Mouse (Mus musculus) left cerebral cortex, adult 18-20 months (tissue): ENCODE measurements around the gene Arsg. TPM values are rescaled to one million over a fixed set of nuclear protein-coding genes. Genes with fewer than 3 reads are reported as not detected.
A peak's percentile ranks its signal among the peaks of the same experiment; 100 is the strongest.

Source experiments
- DNase-seq, 2 experiments: peaks; one replicate each; pipeline ENCODE4 v3.0.0; 2021 to 2022; ENCODE audit warnings: low spot score in 2 of 2, mixed read lengths in 1 of 2
- total RNA-seq, 2 experiments: library from RNA; stranded (reverse); gene quantifications; 2 replicates each; pipeline ENCODE4 v1.2.3; 2021

Gene Arsg
- total RNA-seq, 2 experiments from 2014 or later: 12.0 to 14.7 TPM

- DNase-seq: no peak
Observed at GRCm38 (mm10) chr11:109466987-109467386, 6.2 kb upstream of the Arsg start.

GRCm38 (mm10) chr11:109468133-109468532 is 5.0 kb upstream of the Arsg start:
- DNase-seq: no peak

DNA sequence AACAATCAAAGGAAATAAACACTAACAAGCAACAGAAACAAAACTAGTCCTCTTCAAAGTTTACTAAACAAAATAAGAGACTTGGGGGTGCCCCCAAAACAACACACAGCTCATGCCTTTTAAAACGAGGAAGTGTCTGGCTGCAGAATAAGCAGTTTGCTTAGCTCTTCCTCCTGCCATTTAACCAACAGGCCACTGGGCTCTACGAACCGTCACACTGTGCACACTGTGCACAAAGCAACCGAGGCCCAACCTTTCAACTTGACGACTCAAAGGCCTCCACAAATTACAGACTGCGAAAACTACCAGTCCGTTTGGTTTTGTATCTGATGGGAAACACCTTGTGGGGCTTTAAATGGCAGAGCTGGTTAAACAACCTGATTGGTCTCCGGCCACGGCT is 3.0 kb upstream of the Arsg start:
- no peak for DNase-seq

DNA sequence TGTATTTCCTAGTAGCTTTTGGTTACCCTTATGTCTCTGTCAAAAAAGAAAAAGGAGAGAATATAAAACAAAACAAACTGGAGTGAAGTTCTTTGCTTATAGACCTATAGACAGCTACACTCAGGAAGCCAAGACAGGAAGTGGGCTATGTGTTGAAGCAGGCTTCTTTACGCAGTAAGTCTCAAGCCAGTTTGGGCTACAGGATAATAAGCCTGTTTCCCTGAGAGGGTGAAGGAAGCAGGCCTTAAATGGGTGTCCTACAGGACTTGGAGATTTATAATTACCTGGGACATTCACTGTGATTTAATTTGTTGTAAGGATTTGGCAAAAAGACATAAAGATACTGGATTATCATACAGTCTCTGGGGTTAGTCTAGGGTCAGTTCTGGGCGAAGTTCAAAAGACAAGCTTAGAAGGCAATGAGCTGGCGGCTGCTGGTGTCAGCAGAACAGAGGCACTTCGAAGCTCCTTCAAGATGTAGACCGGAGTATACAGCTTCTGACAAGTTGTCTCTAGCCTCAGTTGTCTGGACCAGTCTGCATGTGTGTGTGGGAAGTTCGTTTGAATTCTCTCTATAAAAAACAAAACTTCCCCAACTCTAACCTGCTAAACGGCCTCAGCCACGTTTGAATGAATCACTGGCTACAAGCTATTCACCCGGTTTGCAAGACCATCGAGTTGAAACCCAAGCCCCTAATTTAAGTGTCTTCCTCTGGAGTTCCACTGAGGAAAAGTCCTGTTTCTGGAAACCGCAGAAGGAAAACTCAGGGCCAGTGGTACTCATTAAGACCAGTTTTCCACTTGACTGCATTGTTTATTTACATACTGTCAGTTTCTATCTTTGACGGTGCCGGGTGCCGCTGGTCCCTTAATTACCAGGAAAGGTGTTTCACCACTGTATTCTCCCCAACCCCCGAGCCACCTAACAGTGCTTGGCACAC is 2.0 kb upstream of the Arsg start:
- DNase-seq: no peak

DNA sequence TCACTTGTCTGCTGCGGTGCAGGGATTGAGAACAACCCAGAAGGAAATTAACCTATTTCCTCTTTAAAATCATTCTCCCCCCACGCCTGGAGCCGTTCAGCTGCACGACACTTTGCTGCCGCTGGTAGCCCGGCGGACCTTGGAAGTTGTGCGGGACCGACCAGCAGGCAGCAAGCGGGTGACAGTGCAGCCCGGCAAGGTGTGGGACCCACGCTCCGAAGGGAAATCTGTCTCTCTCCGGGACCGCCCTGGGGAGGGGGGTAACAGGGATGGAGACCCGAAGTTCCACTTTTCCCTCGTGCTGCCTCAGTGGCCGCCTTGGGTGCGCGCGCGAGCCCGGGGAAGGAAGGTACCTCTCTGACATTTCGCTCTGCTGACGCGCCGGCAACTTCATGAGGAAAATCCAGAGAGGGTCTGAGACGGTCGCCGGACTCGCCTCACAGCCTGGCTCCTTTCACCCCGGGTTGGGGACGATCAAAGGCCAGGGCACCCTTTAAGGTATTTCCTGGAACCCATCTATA is 943 bp upstream of the Arsg start:
- DNase-seq: peak; percentile 24 to 31

DNA sequence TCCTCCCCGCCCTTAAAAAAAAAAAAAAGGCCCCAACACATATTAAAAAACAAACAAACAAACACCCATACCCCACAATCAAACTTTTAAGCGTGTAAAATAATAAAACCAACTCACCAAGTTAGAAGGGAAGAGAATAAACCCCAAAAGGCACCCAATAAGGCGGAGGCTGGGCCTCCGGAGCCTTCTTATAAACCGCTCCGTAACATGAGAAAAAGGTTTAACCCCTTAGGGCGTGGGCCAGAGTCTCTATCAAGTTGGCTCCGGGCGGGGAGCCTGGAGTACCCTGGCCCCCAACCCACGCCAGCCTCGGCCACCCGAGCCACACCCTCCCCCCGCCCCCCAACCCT is 378 bp upstream of the Arsg start:
- no peak for DNase-seq

DNA sequence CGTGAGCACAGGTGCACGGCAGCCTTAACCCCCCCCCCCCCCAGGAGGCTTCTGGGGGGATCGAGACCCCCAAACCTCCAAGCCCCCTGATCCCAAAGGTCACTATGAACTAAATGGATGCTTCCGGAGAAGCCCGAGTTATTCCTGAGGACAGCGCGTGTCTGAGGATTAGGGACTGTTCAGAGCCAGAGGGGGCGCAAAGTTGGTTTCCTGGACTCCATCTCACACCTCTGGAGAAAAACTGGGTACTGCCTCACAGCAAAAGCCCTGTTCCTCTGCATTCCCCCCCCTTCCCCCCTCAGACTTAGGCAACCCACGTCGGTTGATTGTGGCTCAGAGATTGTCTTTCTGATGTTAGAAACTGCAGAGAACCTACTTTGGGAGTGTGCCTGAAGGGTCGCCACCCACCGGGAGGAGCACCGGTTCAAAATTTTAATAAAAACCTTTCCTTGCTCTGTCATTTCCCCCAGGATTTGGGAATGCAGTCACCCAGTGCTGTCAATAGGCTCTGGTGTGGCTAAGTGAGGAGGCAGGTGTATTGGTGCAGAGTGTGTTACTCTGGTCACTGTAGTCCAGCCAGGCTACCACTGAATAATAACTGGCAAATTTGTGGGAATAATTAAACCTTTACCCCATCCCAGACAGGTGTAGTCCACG is 1.0 kb downstream of the Arsg start:
- DNase-seq: no peak

- no peak for DNase-seq
Observed at GRCm38 (mm10) chr11:109474836-109475235, 1.7 kb downstream of the Arsg start.

GRCm38 (mm10) chr11:109475717-109476116 is 2.5 kb downstream of the Arsg start:
- no peak for DNase-seq

GRCm38 (mm10) chr11:109476241-109476640 is 3.1 kb downstream of the Arsg start:
- DNase-seq: no peak

DNA sequence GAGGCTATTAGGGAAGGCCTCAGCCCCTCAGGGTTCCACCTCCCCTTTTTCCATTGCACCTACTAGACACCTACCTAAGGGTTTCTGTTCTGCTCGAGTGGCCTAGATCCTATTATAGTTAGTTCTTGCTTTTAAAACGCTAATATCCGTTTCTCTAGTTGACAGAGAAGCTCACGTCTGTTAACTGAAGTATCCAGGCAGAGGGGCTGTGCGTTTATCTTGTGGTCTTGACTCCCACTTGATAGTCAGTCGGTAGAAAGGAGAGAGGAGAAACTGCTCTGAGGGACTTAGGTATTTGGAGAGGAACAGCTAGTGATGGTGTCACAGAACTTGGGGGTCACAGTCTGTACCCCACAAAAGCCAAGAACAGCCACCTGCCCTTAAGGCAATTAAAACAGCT is 3.5 kb downstream of the Arsg start:
- no peak for DNase-seq

- no peak for DNase-seq
Observed at GRCm38 (mm10) chr11:109477606-109478380, 4.6 kb downstream of the Arsg start.

GRCm38 (mm10) chr11:109479575-109480285 is 6.6 kb downstream of the Arsg start:
- DNase-seq: no peak

GRCm38 (mm10) chr11:109480440-109480839 is 7.3 kb downstream of the Arsg start:
- DNase-seq: no peak

- peak; percentile 26 to 60 for DNase-seq
Observed at GRCm38 (mm10) chr11:109485398-109486045, 12.3 kb downstream of the Arsg start.

DNA sequence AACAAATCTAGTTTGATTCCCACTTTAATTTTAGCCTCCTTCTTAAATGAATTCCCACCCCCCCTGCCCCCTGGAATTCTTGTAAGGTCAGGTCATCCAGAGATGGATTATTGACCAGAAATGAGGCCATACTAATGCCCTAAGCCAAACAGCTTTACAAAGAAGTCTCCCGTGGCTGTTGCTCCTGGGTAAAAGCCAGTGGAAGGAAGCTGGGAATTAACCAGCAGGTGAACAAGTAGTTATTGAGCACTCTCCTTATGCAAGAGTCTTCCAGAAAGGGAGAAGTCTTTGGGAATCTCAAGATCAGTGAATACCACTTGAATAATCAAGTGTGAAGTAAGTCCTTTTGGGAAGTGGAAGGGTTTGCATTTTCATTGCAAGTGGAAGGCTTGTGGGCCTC is 13.9 kb downstream of the Arsg start:
- no peak for DNase-seq

DNA sequence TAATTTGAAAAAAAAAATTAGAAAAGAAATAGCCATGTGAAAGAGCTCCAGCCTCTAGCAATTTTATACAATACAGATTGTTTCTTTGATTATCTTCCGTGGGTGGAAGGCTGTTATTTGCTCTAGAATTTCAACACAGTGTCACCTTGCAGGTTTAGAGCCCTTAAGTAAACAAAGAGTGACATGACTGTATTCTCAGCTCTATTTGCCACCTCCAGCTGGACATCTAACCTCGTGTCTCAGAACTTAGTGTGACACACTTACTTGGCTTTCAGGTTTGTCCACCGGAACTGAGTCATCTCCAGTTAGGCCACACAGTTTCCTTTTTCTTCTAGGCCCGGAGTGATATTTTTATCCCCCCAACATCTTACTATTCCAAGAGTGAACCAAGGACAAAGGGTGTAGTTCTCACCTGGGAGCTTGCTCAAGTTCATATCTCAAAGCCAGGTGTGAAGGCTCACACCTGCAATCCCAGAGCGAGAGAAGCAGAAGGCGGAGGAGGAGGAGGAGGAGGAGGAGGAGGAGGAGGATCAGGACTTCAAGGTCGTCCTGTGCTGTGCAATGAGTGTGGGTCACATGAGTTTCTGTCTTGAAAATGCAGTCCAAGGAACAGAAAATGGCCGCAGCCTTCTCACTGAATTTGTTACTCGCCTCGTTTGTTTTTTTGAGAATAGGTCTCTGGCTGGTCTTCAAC is 15.0 kb downstream of the Arsg start:
- no peak for DNase-seq

DNA sequence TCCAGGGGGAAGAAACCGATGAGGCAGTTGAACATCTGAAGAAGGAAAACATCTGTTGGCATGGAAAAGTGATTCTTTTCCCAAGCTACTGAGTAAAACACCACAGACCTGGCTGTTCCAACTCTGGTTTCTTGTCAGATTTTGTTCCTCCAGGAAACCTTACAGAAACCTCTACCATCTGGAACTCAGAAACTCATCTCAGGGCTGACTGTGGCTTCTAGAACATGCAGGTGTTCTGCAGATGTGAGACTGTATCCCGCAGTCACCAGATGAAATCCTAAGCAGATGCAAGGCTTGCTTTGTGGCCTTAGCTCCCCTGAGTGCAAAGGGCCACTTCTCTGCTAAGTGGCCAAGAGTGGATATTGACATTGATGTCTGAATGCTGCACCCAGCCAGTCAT is 16.6 kb downstream of the Arsg start:
- DNase-seq: no peak

DNA sequence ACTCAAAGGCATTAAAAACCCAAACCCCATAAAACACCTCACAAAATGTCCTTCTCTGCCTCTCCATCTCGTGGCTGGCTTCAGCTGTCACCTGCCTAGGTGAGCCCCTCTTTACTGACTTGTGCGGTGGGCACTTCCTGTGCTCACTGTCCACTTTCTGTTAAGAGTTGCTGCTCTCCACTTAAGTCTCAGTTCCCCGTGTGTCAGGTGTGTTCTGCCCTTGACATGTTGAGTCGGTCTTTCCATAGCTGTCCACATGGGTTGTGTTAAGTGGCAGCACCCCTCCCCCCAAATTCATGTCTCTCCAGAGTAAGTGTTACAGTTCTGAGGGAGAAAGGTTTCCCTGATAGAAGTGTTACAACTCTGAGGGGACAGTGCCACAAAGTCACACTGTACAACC is 18.7 kb downstream of the Arsg start:
- no peak for DNase-seq
